Mouse (Mus musculus): ENCODE measurements at regions not wholly inside any gene's neighbourhood (a gene's known extent, or its start where the extent isn't known, plus 50 kb on each side); places are given as distances from the start of the nearest gene placed in this dataset.

DNA sequence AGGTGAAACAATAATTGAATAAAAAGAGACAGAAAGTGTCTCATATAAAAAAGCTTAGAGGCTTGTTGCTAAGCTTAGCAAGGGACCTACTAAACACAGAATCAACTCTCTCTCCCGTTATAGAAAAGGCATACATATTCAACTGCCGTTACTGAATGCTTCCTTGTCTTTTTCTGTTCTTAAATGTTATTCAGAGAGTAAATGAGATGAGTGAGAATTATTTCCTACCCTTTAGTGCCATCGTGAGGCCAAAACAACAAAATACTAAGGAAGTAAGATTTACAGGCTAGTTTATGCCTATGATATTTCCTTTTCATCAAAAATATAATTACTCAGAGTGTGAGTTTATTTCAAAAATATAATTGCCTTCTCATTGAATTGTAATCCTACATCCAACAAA lies 686.6 kb upstream of the 1700008P02Rik start:
- no peaks in the 10 kb centered on the region for H3K36me3 ChIP-seq (replicated peaks in 1 of 2; ENCODE audit: control insufficient read depth in 1 of 2, insufficient read depth in 1 of 2, low read length in 1 of 2)
- dilution Hi-C loops (cut with MboI; ENCODE audit: extremely low pct_ligation_motif_present, extremely low pct_unique_long_range_greater_than_20kb, low sequenced_read_pairs): no loop called here
- peak; percentile 6 for DNase-seq (ENCODE audit: extremely low read depth)
- no peaks in the 10 kb centered on the region for H3K27me3 ChIP-seq (replicated peaks)
- no peak overlapping the region for H3K4me2 ChIP-seq (ENCODE audit: insufficient read depth, low read depth, poor library complexity, severe bottlenecking)
- in situ Hi-C loops (cut with MboI; ENCODE audit: low pct_ligation_motif_present, low pct_unique_long_range_greater_than_20kb, low sequenced_read_pairs): no loop called here
- no peaks in the 10 kb centered on the region for H3K9me3 ChIP-seq (replicated peaks; ENCODE audit: low read length)
- H3K9ac ChIP-seq (ENCODE audit: insufficient read depth, low read depth): no peak overlapping the region
- peak; percentile 31 for TF ChIP-seq RAD21 (IDR thresholded peaks at IDR 0.05; ENCODE audit: low read depth, low read length)
- TF ChIP-seq MAZ (IDR thresholded peaks at IDR 0.05; ENCODE audit: low read depth, low read length): no peak
- H3K27ac ChIP-seq (ENCODE audit: insufficient read depth, low read depth): no peak overlapping the region
- no peaks in the 10 kb centered on the region for H3K4me1 ChIP-seq (ENCODE audit: control insufficient read depth in 1 of 2, insufficient read depth in 2 of 2)
- H3K79me2 ChIP-seq (replicated peaks; ENCODE audit: control insufficient read depth, extremely low read depth, insufficient read depth, poor library complexity, severe bottlenecking): no peaks in the 10 kb centered on the region
- H3K4me3 ChIP-seq (replicated peaks in 1 of 3; ENCODE audit: low read depth in 2 of 3, low read length in 2 of 3, poor library complexity in 1 of 3): no peak overlapping the region

GRCm38 (mm10) chr3:7298511-7298910 lies 678.3 kb upstream of the 1700008P02Rik start:
- no peak for DNase-seq (ENCODE audit: extremely low read depth)
- no peak overlapping the region for H3K4me3 ChIP-seq (replicated peaks in 1 of 3; ENCODE audit: low read depth in 2 of 3, low read length in 2 of 3, poor library complexity in 1 of 3)
- no peaks in the 10 kb centered on the region for H3K36me3 ChIP-seq (replicated peaks in 1 of 2; ENCODE audit: control insufficient read depth in 1 of 2, insufficient read depth in 1 of 2, low read length in 1 of 2)
- H3K27me3 ChIP-seq (replicated peaks): no peaks in the 10 kb centered on the region
- H3K9ac ChIP-seq (ENCODE audit: insufficient read depth, low read depth): no peak overlapping the region
- dilution Hi-C loops (cut with MboI; ENCODE audit: extremely low pct_ligation_motif_present, extremely low pct_unique_long_range_greater_than_20kb, low sequenced_read_pairs) (no loop called here), in situ Hi-C loops (cut with MboI; ENCODE audit: low pct_ligation_motif_present, low pct_unique_long_range_greater_than_20kb, low sequenced_read_pairs) (no loop called here)
- no peaks in the 10 kb centered on the region for H3K9me3 ChIP-seq (replicated peaks; ENCODE audit: low read length)
- H3K4me1 ChIP-seq (ENCODE audit: control insufficient read depth in 1 of 2, insufficient read depth in 2 of 2): no peaks in the 10 kb centered on the region
- H3K27ac ChIP-seq (ENCODE audit: insufficient read depth, low read depth): no peak overlapping the region
- TF ChIP-seq UBTF (IDR thresholded peaks at IDR 0.05; ENCODE audit: low read depth, low read length) (no peak), SIN3A (IDR thresholded peaks at IDR 0.05; ENCODE audit: low read length) (no peak), ZNF384 (IDR thresholded peaks at IDR 0.05; ENCODE audit: low read depth, low read length) (no peak), BHLHE40 (IDR thresholded peaks at IDR 0.05; ENCODE audit: low read depth, low read length) (no peak), ZMIZ1 (IDR thresholded peaks at IDR 0.05; ENCODE audit: low read depth, low read length) (no peak), ZC3H11A (IDR thresholded peaks at IDR 0.05; ENCODE audit: low read depth, low read length) (no peak), JUND (conservative IDR thresholded peaks at IDR 0.05; ENCODE audit: low read depth, low read length) (no peak), E2F4 (IDR thresholded peaks at IDR 0.05; ENCODE audit: insufficient replicate concordance, low read depth, low read length) (no peak), MEF2A (IDR thresholded peaks at IDR 0.05; ENCODE audit: borderline replicate concordance, low read depth, low read length) (no peak), CHD1 (IDR thresholded peaks at IDR 0.05; ENCODE audit: low read depth, low read length) (no peak), GABPA (IDR thresholded peaks at IDR 0.05; ENCODE audit: insufficient replicate concordance, low read depth, low read length) (no peak), USF1 (IDR thresholded peaks at IDR 0.05; ENCODE audit: low read depth, low read length) (no peak)
- H3K79me2 ChIP-seq (replicated peaks; ENCODE audit: control insufficient read depth, extremely low read depth, insufficient read depth, poor library complexity, severe bottlenecking): no peaks in the 10 kb centered on the region
- no peak overlapping the region for H3K4me2 ChIP-seq (ENCODE audit: insufficient read depth, low read depth, poor library complexity, severe bottlenecking)

DNA sequence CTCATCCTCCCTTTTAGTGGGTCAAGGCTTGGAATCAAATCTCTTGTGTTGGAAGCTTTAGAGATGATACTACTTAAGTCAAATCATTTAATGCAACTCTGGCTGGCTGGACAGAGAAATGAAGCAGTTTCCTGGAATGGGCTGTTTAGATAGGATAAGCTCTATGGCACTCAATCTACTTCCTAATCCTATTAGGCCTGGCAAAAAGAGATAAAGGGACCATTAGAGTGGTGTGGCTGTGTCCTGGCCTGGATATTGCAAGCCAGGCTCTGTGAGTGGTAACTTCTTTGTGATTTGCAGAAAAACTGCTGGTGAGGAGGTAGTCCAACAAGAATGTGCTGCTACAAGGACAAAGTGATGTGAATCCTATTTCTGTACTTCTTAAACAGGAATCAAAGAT lies 670.8 kb upstream of the 1700008P02Rik start:
- Histone ChIP-seq H3K4me1 (ENCODE audit: control insufficient read depth in 1 of 2, insufficient read depth in 2 of 2) (no peaks in the 10 kb centered on the region), H3K4me3 (replicated peaks in 1 of 3; ENCODE audit: low read depth in 2 of 3, low read length in 2 of 3, poor library complexity in 1 of 3) (no peak overlapping the region), H3K36me3 (replicated peaks in 1 of 2; ENCODE audit: control insufficient read depth in 1 of 2, insufficient read depth in 1 of 2, low read length in 1 of 2) (no peaks in the 10 kb centered on the region), H3K79me2 (replicated peaks; ENCODE audit: control insufficient read depth, extremely low read depth, insufficient read depth, poor library complexity, severe bottlenecking) (no peaks in the 10 kb centered on the region), H3K27me3 (replicated peaks) (no peaks in the 10 kb centered on the region), H3K9me3 (replicated peaks; ENCODE audit: low read length) (no peaks in the 10 kb centered on the region), H3K9ac (ENCODE audit: insufficient read depth, low read depth) (no peak overlapping the region), H3K4me2 (ENCODE audit: insufficient read depth, low read depth, poor library complexity, severe bottlenecking) (no peak overlapping the region), H3K27ac (ENCODE audit: insufficient read depth, low read depth) (no peak overlapping the region)
- dilution Hi-C loops (cut with MboI; ENCODE audit: extremely low pct_ligation_motif_present, extremely low pct_unique_long_range_greater_than_20kb, low sequenced_read_pairs): no loop called here
- no peak for DNase-seq (ENCODE audit: extremely low read depth)
- TF ChIP-seq ZNF384 (IDR thresholded peaks at IDR 0.05; ENCODE audit: low read depth, low read length): no peak
- no peak for TF ChIP-seq RCOR1 (conservative IDR thresholded peaks at IDR 0.05; ENCODE audit: low read depth, low read length)
- no peak for TF ChIP-seq KAT2A (IDR thresholded peaks at IDR 0.05; ENCODE audit: insufficient replicate concordance, low read length)
- TF ChIP-seq CHD1 (IDR thresholded peaks at IDR 0.05; ENCODE audit: low read depth, low read length): no peak
- no peak for TF ChIP-seq CTCF (conservative IDR thresholded peaks at IDR 0.05 in 1 of 2, IDR thresholded peaks at IDR 0.05 in 1 of 2; ENCODE audit: low read depth in 2 of 2, low read length in 2 of 2)
- in situ Hi-C loops (cut with MboI; ENCODE audit: low pct_ligation_motif_present, low pct_unique_long_range_greater_than_20kb, low sequenced_read_pairs): no loop called here

Data from CH12.LX (cell line).